9 mouse cellular contexts compared by ENCODE assay signal in genomic region chr2:25708121-25708520, GRCm38 (mm10). TPM values are rescaled to one million over a fixed set of nuclear protein-coding genes. Genes with fewer than 3 reads are reported as not detected.
A peak's percentile ranks its signal among the peaks of the same experiment; 100 is the strongest.
DNase-seq lines count a peak whose midpoint lies in the region; ATAC-seq and TF ChIP-seq lines count a peak whose summit lies in the region.
"Had no signal": no experiment of that assay in that cellular context is flagged by ENCODE, and none has a peak within 500 bp of the region (broad histone marks: within the 10 kb centered on the region; RNA-seq: fewer than 3 reads in every experiment).

No protein-coding gene starts in this region.

- peak overlapping the region; percentile 43 for H3K4me3 ChIP-seq in cerebellum, adult 2 months (replicated peaks; ENCODE audit: insufficient read depth, low read depth, low read length)
- H3K4me3 ChIP-seq in limb, embryonic 12.5 days (replicated peaks): no peak overlapping the region; the same call in 1 of the 2 replicates
- H3K4me3 ChIP-seq in olfactory bulb, adult 2 months (ENCODE audit: insufficient read depth, low read depth, low read length): peak overlapping the region; percentile 25
- H3K4me3 ChIP-seq: liver, embryonic 15.5 days had no signal

- H3K4me2 ChIP-seq in limb, embryonic 12.5 days: peak overlapping the region; percentile 37

- H3K36me3 ChIP-seq in limb, embryonic 12.5 days: peaks cover 5% of the 10 kb centered on the region; the same call in 1 of the 2 replicates
- H3K36me3 ChIP-seq: liver, embryonic 15.5 days had no signal

- H3K27me3 ChIP-seq in cerebellum, adult 2 months (ENCODE audit: control insufficient read depth, insufficient read depth, low read length): no peaks in the 10 kb centered on the region
- no peaks in the 10 kb centered on the region for H3K27me3 ChIP-seq in limb, embryonic 12.5 days

- peak; percentile 20 for DNase-seq in ovary, adult 18-20 months (ENCODE audit: low spot score)
- no peak for DNase-seq in ovary, postnatal 10 days (ENCODE audit: low spot score)
- peak; percentile 35 to 42 for DNase-seq in cerebellum, adult 2 months
- peak; percentile 27 to 43 for DNase-seq in frontal cortex, postnatal 14 days (ENCODE audit: low spot score in 2 of 2)
- peak; percentile 9 for DNase-seq in kidney, adult 18-20 months
- DNase-seq in urinary bladder, postnatal 10 days (ENCODE audit: low spot score): no peak

- peaks cover 11% of the 10 kb centered on the region for H3K4me1 ChIP-seq in cerebellum, adult 2 months (ENCODE audit: control insufficient read depth, insufficient read depth, low read length)
- H3K4me1 ChIP-seq in limb, embryonic 12.5 days (replicated peaks): peaks cover 9% of the 10 kb centered on the region
- peaks cover 21% of the 10 kb centered on the region for H3K4me1 ChIP-seq in olfactory bulb, adult 2 months (ENCODE audit: control insufficient read depth, insufficient read depth, low read length)
- H3K4me1 ChIP-seq: liver, embryonic 15.5 days had no signal

- no peak for TF ChIP-seq POLR2A in cerebellum, adult 2 months (IDR thresholded peaks at IDR 0.05; ENCODE audit: borderline replicate concordance, insufficient read depth, low read length)
- TF ChIP-seq POLR2A in olfactory bulb, adult 2 months (IDR thresholded peaks at IDR 0.05; ENCODE audit: insufficient read depth, low read depth, low read length): no peak

- TF ChIP-seq CTCF in cerebellum, adult 2 months (IDR thresholded peaks at IDR 0.05; ENCODE audit: borderline replicate concordance, insufficient read depth, low read depth, low read length): peak; percentile 46; the same call in 1 of the 2 replicates
- TF ChIP-seq CTCF in olfactory bulb, adult 2 months (IDR thresholded peaks at IDR 0.05; ENCODE audit: insufficient read depth, low read depth, low read length): no peak

- no peaks in the 10 kb centered on the region for H3K9me3 ChIP-seq in limb, embryonic 12.5 days
- H3K9me3 ChIP-seq: liver, embryonic 15.5 days had no signal

- H3K9ac ChIP-seq in limb, embryonic 12.5 days (replicated peaks): no peak overlapping the region
- H3K9ac ChIP-seq: liver, embryonic 15.5 days had no signal

- WGBS in cerebellum, adult 2 months: 77% methylated on average over 2 of the region's 2 CpGs
- WGBS in limb, embryonic 12.5 days: 73% methylated on average over 2 of the region's 2 CpGs
- WGBS in olfactory bulb, adult 2 months: 84% methylated on average over 2 of the region's 2 CpGs

- no peak overlapping the region for H3K27ac ChIP-seq in cerebellum, adult 2 months (ENCODE audit: insufficient read depth, low read length)
- H3K27ac ChIP-seq in limb, embryonic 12.5 days: no peak overlapping the region
- H3K27ac ChIP-seq in olfactory bulb, adult 2 months (ENCODE audit: insufficient read depth, low read depth, low read length): 0 out of 2 replicates have a peak overlapping the region, but pooled peaks have one; percentile 22
- H3K27ac ChIP-seq: liver, embryonic 15.5 days had no signal

- ATAC-seq in limb, embryonic 12.5 days (ENCODE audit: insufficient number of reproducible peaks, insufficient read depth, low FRiP score, low TSS enrichment, low read depth): no peak

RNA-seq across cellular contexts. Expression of gene Bmyc, which starts 1.6 kb away (rescaled TPM):
- 99.5 and 101 TPM in 2 replicates for polyA plus RNA-seq in cerebellum, adult 2 months (2012; rRNA removed)
- polyA plus RNA-seq in limb, embryonic 12.5 days (2016; fragmentation: Nextera tagmentation; extraction: Ambion mirVana): 91.2 and 91.3 TPM in 2 replicates
- not detected in 2 replicates for polyA plus RNA-seq in olfactory bulb, adult 2 months (2012; ENCODE audit: insufficient read depth, insufficient read length, low replicate concordance, missing spikeins)

RNA-seq across cellular contexts. Expression of gene Obp2a, which starts 8.3 kb away (rescaled TPM):
- polyA plus RNA-seq in cerebellum, adult 2 months (2012; rRNA removed): not detected in 2 replicates
- polyA plus RNA-seq in limb, embryonic 12.5 days (2016; fragmentation: Nextera tagmentation; extraction: Ambion mirVana): not detected in 2 replicates
- not detected in 2 replicates for polyA plus RNA-seq in olfactory bulb, adult 2 months (2012; ENCODE audit: insufficient read depth, insufficient read length, low replicate concordance, missing spikeins)
- polyA plus RNA-seq: liver, embryonic 15.5 days had no signal

RNA-seq across cellular contexts. Expression of gene Lcn10, which starts 25.6 kb away (rescaled TPM):
- not detected in 2 replicates for polyA plus RNA-seq in cerebellum, adult 2 months (2012; rRNA removed)
- polyA plus RNA-seq in limb, embryonic 12.5 days (2016; fragmentation: Nextera tagmentation; extraction: Ambion mirVana): not detected in 2 replicates
- not detected in 2 replicates for polyA plus RNA-seq in olfactory bulb, adult 2 months (2012; ENCODE audit: insufficient read depth, insufficient read length, low replicate concordance, missing spikeins)
- polyA plus RNA-seq: liver, embryonic 15.5 days had no signal

RNA-seq across cellular contexts. Expression of gene Obp2b, which starts 28.7 kb away (rescaled TPM):
- not detected in 2 replicates for polyA plus RNA-seq in cerebellum, adult 2 months (2012; rRNA removed)
- polyA plus RNA-seq in limb, embryonic 12.5 days (2016; fragmentation: Nextera tagmentation; extraction: Ambion mirVana): not detected in 2 replicates
- not detected in 2 replicates for polyA plus RNA-seq in olfactory bulb, adult 2 months (2012; ENCODE audit: insufficient read depth, insufficient read length, low replicate concordance, missing spikeins)
- polyA plus RNA-seq: liver, embryonic 15.5 days had no signal

RNA-seq across cellular contexts. Expression of gene Lcn6, which starts 31.5 kb away (rescaled TPM):
- polyA plus RNA-seq in cerebellum, adult 2 months (2012; rRNA removed): not detected in 2 replicates
- polyA plus RNA-seq in limb, embryonic 12.5 days (2016; fragmentation: Nextera tagmentation; extraction: Ambion mirVana): not detected in 2 replicates
- polyA plus RNA-seq in olfactory bulb, adult 2 months (2012; ENCODE audit: insufficient read depth, insufficient read length, low replicate concordance, missing spikeins): not detected in 2 replicates
- polyA plus RNA-seq: liver, embryonic 15.5 days had no signal

Comparison
In these comparisons a context has a peak if more than half of its experiments do, and no peak if none do; other contexts are left out.
1. DNase-seq: peak in ovary, adult 18-20 months (single experiment), cerebellum, adult 2 months (2 of 2), frontal cortex, postnatal 14 days (2 of 2) and kidney, adult 18-20 months (single experiment); none in ovary, postnatal 10 days (single experiment) and urinary bladder, postnatal 10 days (single experiment).
2. RNA of gene Bmyc, which starts 1.6 kb away (polyA plus RNA-seq): 99.5 to 101 TPM in cerebellum, adult 2 months and 91.2 to 91.3 TPM in limb, embryonic 12.5 days; not detected in olfactory bulb, adult 2 months; every median in the first group is over 10 times any median in the second.